Mouse (Mus musculus) heart, adult 2 months (tissue): Measurements from ENCODE around the gene Nfatc4.

Experiments
- CTCF ChIP-seq: fragments of 200-600 bp; IDR thresholded peaks from 2 replicates; pipeline ENCODE4 v1.8.1; 2022; ENCODE audit warnings: antibody characterized with exemption, mild to moderate bottlenecking, moderate library complexity
- POLR2A ChIP-seq: fragments of 200-500 bp; IDR thresholded peaks from 2 replicates; pipeline ENCODE4 v1.6.1; 2011; ENCODE audit warnings: mild to moderate bottlenecking, low read depth, low read length, control low read depth; ENCODE audit not compliant: insufficient read depth

GRCm38 (mm10) chr14:55873242-55873713 is 50.3 kb downstream of the Nfatc4 start:
- no peak for TF ChIP-seq CTCF
- TF ChIP-seq POLR2A: no peak
